Mouse (Mus musculus): ENCODE results near the gene H1fx.
"Not testable (repeated sequence)": the region's sequence is repeated elsewhere in the genome, so short reads cannot be mapped to it uniquely, and the experiment has no call there.

The H1fx gene

DNA sequence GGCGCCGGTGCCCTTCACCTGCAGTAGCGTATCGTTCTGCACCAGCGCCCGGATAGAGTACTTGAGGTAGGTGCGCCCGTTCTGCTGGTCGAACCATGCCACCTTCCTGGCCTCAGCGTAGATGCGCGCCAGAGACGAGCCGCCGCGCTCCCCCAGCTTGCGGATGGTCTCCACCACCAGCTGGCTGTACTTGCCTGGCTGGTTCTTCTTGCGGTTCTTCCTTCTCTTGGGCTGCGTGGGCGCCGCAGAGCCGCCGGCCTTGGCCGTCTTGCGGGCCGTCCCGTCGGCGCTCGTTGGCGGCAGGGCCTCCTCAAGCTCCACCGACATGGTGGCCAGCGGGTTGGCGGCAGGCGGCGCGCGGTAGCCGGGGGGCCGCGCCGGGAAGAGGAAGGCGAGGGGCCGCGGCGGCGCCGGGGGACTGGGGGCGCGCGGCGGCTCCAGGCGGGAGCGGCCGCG lies 379 bp downstream of the H1fx start:
- DNase-seq (ENCODE audit: low spot score in 2 of 2): peak; percentile 55 to 62

DNA sequence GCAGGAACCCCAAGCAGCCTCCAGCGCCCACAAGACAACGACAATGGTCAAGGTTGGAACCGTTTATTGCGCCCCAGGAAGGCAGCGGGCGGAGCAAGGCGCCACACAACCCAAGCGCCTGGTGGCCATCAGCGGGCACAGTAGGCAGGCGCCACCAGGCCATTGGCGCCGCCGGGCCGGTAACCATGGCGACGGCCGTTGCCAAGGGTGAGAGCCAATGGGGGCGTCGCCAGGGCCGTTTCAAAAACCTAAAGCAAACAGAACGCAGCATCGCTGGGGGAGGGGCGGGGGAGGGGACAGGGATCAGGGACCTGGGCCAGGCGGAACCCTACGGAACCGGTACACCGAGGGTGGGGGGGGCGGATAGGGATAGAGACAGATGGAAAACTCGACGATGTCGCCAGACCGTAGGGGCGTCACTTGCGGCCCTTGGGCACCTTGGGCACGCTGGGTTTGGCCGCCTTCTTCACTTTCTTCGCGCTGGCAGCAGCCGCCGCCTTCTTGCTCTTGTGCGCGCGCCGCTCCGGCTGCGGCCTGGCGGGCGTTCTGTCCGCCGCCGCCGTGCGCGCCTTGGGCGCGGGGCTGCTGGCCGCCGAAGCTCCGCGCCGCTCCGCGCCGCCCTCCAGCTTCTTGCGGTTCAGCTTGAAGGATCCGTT lies 935 bp downstream of the H1fx start:
- DNase-seq (ENCODE audit: low spot score in 2 of 2): peak; percentile 77 to 87

DNA sequence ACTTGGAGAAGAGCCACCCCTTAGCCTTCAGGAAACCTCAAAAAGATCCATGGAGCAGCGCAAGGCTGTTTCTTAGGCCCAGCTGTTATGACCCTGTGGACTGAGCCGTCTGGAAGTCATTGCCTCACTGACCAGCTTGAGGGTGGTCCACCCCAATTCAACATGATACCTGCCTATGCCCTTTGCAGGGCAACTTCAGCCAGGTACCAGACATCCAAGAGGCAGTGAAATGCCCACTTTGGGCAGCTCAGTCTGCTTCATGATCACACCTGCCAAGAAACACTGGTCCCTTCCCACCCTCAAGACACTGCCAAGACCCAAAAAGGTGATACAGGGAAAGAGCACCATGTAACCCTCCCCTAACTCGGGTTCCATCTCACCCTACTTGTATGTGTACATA lies 1.7 kb downstream of the H1fx start:
- no peak for DNase-seq (ENCODE audit: low spot score in 2 of 2)

DNA sequence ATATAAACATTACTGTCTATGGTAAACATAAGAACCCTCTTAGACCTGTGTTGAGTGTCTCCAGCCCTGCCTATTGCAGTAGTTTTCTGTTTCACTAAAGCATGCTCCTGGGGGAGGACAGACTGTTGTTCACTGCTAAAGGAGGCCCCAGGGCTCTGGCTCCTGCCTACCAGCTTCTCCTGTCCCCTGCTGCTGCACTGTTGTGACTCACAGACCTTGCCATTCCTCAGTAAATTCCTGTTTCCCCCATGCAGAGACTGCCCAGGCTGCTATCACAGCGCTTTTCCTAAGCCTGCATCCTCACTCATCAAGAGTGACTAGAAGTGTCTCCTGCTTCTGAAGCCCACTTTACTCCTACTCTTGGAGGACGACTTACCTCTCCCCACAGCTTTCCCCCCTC lies 11.4 kb downstream of the H1fx start:
- DNase-seq (ENCODE audit: low spot score in 2 of 2): no peak

DNA sequence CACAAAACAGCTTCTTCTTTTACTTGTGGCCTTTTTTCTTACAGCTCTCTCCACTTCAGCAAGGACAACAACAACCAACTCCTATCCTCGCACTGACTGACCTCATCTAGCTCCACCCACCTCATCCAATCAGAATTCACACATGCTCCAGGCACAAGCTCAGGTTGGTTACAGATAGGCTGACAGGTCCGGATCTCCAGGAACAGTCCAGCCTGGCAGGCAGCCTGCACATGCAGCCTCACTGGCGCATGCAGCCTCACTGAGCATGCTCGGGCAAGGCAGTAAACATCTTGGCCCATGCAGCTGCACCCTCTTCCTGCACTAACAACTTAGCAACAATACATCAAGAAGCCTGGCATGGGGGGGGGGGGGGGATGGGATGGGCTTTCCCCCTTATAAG lies 19.0 kb downstream of the H1fx start:
- not testable (repeated sequence) for DNase-seq (ENCODE audit: low spot score in 2 of 2)

DNA sequence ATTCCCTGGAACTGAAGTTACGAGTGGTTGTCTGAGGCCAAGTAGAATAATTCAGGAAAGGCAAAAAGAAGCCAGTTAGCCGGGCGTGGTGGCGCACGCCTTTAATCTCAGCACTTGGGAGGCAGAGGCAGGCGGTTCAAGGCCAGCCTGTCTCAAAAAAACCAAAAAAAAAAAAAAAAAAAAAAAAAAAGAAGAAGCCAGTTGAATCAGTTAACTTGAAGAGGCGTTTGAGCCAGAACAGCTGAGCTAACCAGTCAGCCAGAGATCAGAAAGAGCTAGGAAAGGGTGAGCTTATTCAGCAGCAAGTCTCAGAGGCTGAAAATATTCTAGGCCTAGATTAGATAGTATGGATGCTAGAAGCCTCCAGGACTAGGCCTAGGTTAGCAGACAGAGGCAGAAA lies 39.3 kb downstream of the H1fx start:
- no peak for DNase-seq (ENCODE audit: low spot score in 2 of 2)

DNA sequence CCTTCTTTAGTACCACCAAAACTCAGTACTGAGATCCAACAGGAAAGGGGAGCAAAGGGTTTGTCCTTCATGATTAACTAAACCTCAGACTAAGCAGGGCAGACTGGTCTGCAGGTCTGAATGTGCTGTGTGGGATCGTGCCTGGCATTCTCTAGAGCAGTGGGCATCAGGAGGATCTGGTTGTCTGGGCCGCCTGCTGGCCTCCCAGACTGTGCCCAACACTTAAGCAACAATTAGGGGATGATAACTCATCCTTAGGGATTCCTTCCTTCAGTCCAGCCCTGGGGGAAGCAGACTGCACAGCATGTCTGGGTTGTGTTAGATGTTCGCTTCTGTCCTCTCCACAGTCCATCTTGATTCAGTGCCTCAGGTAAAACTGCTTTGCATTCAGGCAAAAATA lies 42.5 kb downstream of the H1fx start:
- no peak for DNase-seq (ENCODE audit: low spot score in 2 of 2)

DNA sequence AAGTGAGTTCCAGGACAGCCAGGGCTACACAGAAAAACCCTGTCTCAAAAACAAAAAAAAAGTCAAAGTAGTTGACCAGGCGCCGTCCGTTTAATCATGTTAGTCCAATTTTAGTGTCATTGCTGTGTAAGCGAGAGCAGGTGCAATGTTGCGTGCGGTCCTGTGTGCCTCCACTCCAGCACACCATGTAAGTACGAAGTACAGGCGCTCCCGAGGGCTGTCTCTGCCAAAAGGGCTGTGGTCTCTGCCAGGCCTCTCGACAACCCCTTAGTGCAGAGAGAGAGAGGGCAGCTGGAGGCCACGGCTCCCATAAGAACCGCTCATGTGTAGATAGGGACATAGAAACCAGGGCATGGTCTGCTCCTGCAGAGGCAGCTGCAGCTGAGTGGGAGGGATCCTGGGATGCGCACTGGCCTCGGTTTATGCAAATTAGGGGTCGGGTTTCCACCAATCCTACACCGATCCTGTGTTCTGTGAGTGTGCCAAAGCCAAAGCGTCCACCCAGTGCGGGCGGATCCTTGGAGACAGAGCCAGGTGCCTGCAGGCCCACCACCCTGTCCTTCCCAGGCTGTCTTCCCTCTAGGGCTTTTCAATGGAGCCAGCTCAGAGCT lies 44.2 kb downstream of the H1fx start:
- DNase-seq (ENCODE audit: low spot score in 2 of 2): no peak

DNA sequence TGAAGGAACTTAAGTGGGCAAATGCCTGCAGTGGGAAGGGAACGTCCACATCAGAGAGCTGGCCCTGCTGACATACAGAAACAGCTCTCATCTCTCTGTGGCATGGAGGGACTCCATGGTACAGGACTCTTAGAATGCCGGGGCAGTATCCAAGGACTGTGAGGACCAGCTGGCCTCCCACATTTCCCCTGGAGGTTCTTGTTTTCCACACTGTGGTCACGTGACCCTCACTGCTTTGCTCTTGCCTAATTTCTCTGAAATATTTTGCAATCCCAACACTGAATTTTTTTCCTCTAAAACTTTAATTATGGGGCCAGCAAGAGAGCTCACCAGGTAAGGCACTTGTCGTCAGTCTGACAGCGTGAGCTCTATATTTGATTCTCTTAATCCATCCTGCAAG lies 46.4 kb downstream of the H1fx start:
- no peak for DNase-seq (ENCODE audit: low spot score in 2 of 2)
